Mouse (Mus musculus) heart, embryonic 15.5 days (tissue): ENCODE measurements around the gene Gpr15. TPM values are rescaled to one million over a fixed set of nuclear protein-coding genes. Genes with fewer than 3 reads are reported as not detected.

Experiments used
- ATAC-seq: fragments of 200-750 bp; cut with Nextera tagmentation; replicated peaks from 2 replicates; pipeline ENCODE4 v1.8.0; 2017; ENCODE audit warnings: low read depth, moderate TSS enrichment; ENCODE audit not compliant: insufficient number of reproducible peaks, insufficient read depth, low FRiP score
- H3K27ac ChIP-seq: fragments of 300-500 bp; sonication (generic); 2 replicates; pipeline ENCODE4 v1.5.1; 2015; ENCODE audit warnings: mild to moderate bottlenecking, inconsistent platforms
- H3K27me3 ChIP-seq: fragments of 300-500 bp; sonication (generic); 2 replicates; pipeline ENCODE4 v1.6.1; 2015; ENCODE audit warnings: inconsistent platforms
- H3K36me3 ChIP-seq: fragments of 300-500 bp; sonication (generic); 2 replicates; pipeline ENCODE4 v1.6.1; 2015; ENCODE audit warnings: mild to moderate bottlenecking, inconsistent platforms
- H3K4me1 ChIP-seq: fragments of 300-500 bp; sonication (generic); replicated peaks from 2 replicates; pipeline ENCODE4 v1.6.1; 2015; ENCODE audit warnings: inconsistent platforms
- H3K4me2 ChIP-seq: fragments of 300-500 bp; sonication (generic); 2 replicates; pipeline ENCODE4 v1.6.1; 2015; ENCODE audit warnings: inconsistent platforms, mild to moderate bottlenecking, moderate library complexity
- H3K4me3 ChIP-seq: fragments of 300-500 bp; sonication (generic); 2 replicates; pipeline ENCODE4 v1.5.1; 2015; ENCODE audit warnings: mild to moderate bottlenecking, inconsistent platforms
- H3K9ac ChIP-seq: fragments of 300-500 bp; sonication (generic); 2 replicates; pipeline ENCODE4 v1.6.1; 2015; ENCODE audit warnings: mild to moderate bottlenecking, inconsistent platforms
- H3K9me3 ChIP-seq: fragments of 300-500 bp; sonication (generic); replicated peaks from 2 replicates; pipeline ENCODE4 v1.6.1; 2016; ENCODE audit warnings: inconsistent platforms
- WGBS: fragments of 180-500 bp; shearing (Covaris S2); methylation state at CpG from one replicate; pipeline ENCODE4 v1.1.7; 2015; ENCODE audit warnings: mixed read lengths; 5-methylcytosine and 5-hydroxymethylcytosine counted together
- polyA plus RNA-seq: library from polyadenylated mRNA; unstranded; fragments of >200 nt; fragmentation: Nextera tagmentation; extraction: Ambion mirVana; gene quantifications from 2 replicates; pipeline ENCODE4 v1.2.1, GENCODE M21; 2015

Gene Gpr15
- polyA plus RNA-seq, 1 experiment from 2014 or later = not detected

DNA sequence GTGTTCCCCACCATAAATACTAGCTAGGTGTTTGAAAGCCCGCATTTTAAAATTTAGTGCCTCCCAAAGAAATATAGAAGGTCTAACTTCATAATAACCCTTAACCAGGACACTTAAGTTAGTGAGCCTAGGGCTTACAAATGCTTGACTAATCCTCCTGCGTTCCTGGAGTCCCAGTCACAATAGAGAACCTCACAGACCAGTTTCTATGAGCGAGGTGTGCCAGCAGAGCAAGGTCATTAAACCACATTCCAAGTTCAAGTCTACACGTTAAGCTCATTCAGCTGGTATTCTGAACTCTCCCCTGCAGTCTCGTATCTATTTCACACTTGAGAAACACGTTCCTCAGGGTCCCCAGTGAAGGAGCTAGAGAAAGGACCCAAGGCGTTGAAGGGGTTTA, 36.0 kb downstream of the Gpr15 start:
- Histone ChIP-seq H3K4me1 (peaks cover 9% of the 10 kb centered on the region), H3K9me3 (no peaks in the 10 kb centered on the region), H3K9ac (no peak overlapping the region), H3K4me3 (no peak overlapping the region), H3K27ac (no peak overlapping the region), H3K4me2 (no peak overlapping the region), H3K27me3 (no peaks in the 10 kb centered on the region), H3K36me3 (peaks cover 17% of the 10 kb centered on the region)
- no peak for ATAC-seq
- 68% methylated on average over 7 of the region's 7 CpGs for WGBS

DNA sequence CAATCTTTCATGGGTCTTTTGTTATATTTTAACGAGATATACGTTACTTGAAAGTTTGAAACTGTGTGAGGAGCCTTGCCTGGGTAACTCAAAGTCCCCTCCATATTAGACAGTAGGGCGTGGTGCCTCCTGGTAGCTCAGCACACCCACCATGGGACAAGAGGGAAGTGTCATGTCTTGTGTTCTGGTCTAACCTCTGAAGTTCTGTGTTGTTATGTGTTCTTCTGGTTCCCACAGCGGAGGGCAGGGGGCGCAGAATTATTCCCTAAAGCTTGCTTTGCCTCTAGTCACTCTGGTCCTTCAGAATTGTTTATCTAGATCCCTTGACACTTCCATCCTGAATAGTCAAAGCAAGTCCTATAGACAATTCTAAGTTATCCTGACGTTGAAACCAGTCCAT, 36.8 kb downstream of the Gpr15 start:
- no peak overlapping the region for H3K9ac ChIP-seq
- no peak overlapping the region for H3K4me3 ChIP-seq
- no peak for ATAC-seq
- H3K4me1 ChIP-seq = peaks cover 9% of the 10 kb centered on the region
- H3K4me2 ChIP-seq = no peak overlapping the region
- H3K9me3 ChIP-seq = no peaks in the 10 kb centered on the region
- no peaks in the 10 kb centered on the region for H3K27me3 ChIP-seq
- 91% methylated on average over 6 of the region's 6 CpGs for WGBS
- peaks cover 23% of the 10 kb centered on the region for H3K36me3 ChIP-seq
- no peak overlapping the region for H3K27ac ChIP-seq

DNA sequence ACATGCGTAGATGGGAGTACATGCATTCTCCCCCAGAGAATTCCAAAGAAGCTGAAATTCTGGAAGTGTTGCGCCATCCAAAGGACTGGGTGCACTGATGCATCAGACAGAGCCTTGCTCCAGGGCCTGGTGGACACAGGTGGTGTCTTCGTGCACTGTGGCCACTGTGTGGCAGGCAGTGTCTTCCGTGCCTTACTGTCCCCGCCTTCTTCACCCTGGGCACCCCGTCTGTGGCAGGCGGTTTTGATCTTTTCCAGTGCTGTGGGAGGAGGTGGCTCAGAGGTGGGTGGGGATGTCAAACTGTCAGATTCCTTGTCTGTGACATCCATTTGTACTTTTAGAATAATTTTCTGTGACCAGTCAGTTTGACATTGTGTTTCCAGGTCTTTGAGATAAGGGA, 40.2 kb downstream of the Gpr15 start:
- ATAC-seq = no peak
- Histone ChIP-seq H3K4me2 (no peak overlapping the region), H3K4me1 (peaks cover 2% of the 10 kb centered on the region; the same call in 1 of the 2 replicates), H3K9me3 (no peaks in the 10 kb centered on the region), H3K27ac (no peak overlapping the region), H3K4me3 (no peak overlapping the region), H3K9ac (no peak overlapping the region), H3K36me3 (peaks cover 47% of the 10 kb centered on the region), H3K27me3 (no peaks in the 10 kb centered on the region)
- 54% methylated on average over 7 of the region's 7 CpGs for WGBS

DNA sequence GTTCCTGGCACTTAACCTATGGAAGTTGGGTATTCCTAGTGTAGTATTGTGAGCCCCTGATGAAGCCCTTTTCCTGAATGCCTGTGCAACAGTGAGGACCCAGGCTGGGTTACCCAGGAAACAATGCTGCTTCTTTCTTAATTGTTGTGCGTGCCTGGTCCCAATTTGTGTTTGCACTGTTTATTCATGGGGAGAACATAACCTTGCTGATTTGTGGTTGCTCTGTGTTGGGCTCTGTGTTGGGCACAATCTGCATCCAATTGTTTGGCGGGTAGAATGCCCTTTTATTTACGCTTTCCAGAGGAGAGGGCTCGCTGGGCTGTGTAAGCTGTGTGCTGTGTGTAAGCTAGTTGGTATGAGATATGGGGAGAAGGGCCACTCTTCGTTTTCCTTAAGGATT, 41.4 kb downstream of the Gpr15 start:
- Histone ChIP-seq H3K4me1 (peaks cover 2% of the 10 kb centered on the region; the same call in 1 of the 2 replicates), H3K9me3 (no peaks in the 10 kb centered on the region), H3K4me3 (no peak overlapping the region), H3K9ac (no peak overlapping the region), H3K27me3 (no peaks in the 10 kb centered on the region), H3K4me2 (no peak overlapping the region), H3K27ac (no peak overlapping the region), H3K36me3 (peaks cover 54% of the 10 kb centered on the region)
- WGBS = 86% methylated on average over 5 of the region's 5 CpGs
- ATAC-seq = no peak

DNA sequence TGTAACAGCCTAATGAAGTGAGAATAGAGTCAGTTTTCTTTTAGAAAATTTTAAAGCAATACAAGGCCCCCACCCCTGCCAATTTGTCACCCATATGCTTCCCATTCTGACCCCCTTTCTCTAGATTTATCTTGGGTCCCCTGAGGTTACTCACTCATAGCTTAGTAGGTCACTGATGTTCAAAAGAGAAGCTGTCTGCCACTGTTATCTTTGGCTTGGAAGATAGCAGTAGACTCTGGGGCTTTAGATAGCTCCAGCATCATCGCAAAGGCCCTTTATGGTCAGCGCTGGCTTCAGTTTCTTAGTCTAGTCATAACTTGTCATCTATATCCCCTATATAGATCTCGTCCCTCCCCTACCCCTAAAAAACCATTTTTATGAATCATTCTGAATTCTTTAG, 42.2 kb downstream of the Gpr15 start:
- no peaks in the 10 kb centered on the region for H3K27me3 ChIP-seq
- H3K36me3 ChIP-seq = peaks cover 54% of the 10 kb centered on the region
- no peak overlapping the region for H3K9ac ChIP-seq
- no peaks in the 10 kb centered on the region for H3K9me3 ChIP-seq
- 56% methylated on average over 3 of the region's 3 CpGs for WGBS
- no peak overlapping the region for H3K4me2 ChIP-seq
- no peak overlapping the region for H3K4me3 ChIP-seq
- H3K27ac ChIP-seq = no peak overlapping the region
- peaks cover 2% of the 10 kb centered on the region; the same call in 1 of the 2 replicates for H3K4me1 ChIP-seq
- no peak for ATAC-seq

DNA sequence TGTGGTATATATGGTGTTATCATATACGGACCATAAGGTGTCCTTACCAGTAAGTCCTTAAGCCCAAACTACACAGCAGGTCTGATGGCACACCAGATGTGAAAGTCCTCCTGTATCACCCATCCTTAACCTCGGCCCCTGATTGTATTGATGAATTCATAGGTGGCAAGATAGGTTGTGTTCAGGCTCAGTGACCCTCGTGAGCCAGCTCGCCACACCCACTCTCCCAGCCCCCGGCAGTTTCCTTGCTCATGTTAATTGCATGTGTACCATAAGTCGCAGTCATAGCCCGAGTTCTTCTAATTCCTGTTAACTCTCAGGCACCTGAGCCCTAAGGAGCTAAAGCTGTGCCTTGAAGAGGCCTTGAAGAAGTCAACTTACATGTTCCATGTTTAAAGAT, 42.7 kb downstream of the Gpr15 start:
- no peak overlapping the region for H3K4me2 ChIP-seq
- no peaks in the 10 kb centered on the region for H3K9me3 ChIP-seq
- peaks cover 49% of the 10 kb centered on the region for H3K36me3 ChIP-seq
- 78% methylated on average over 7 of the region's 7 CpGs for WGBS
- H3K27ac ChIP-seq = no peak overlapping the region
- H3K27me3 ChIP-seq = no peaks in the 10 kb centered on the region
- H3K9ac ChIP-seq = no peak overlapping the region
- H3K4me1 ChIP-seq = peaks cover 7% of the 10 kb centered on the region
- no peak overlapping the region for H3K4me3 ChIP-seq
- no peak for ATAC-seq

DNA sequence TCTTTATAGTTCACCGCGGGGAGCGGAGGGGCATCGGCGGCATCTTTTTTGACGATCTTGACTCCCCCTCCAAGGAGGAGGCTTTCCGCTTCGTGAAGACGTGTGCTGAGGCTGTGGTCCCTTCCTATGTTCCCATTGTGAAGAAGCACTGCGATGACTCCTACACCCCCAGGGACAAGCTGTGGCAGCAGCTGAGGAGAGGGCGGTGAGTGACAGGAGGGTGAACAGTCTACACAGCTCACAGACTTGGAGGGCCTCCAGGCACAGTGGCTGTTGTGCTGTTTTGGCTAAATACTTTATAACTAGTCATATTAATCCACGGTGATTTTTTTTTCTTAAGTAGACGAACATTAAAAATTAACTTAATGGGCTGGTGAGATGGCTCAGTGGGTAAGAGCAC, 43.6 kb downstream of the Gpr15 start:
- no peaks in the 10 kb centered on the region for H3K9me3 ChIP-seq
- no peak overlapping the region for H3K9ac ChIP-seq
- H3K4me2 ChIP-seq = no peak overlapping the region
- peaks cover 8% of the 10 kb centered on the region for H3K4me1 ChIP-seq
- H3K27ac ChIP-seq = no peak overlapping the region
- no peak overlapping the region for H3K4me3 ChIP-seq
- no peak for ATAC-seq
- 93% methylated on average over 13 of the region's 13 CpGs for WGBS
- H3K36me3 ChIP-seq = peaks cover 44% of the 10 kb centered on the region
- H3K27me3 ChIP-seq = no peaks in the 10 kb centered on the region

DNA sequence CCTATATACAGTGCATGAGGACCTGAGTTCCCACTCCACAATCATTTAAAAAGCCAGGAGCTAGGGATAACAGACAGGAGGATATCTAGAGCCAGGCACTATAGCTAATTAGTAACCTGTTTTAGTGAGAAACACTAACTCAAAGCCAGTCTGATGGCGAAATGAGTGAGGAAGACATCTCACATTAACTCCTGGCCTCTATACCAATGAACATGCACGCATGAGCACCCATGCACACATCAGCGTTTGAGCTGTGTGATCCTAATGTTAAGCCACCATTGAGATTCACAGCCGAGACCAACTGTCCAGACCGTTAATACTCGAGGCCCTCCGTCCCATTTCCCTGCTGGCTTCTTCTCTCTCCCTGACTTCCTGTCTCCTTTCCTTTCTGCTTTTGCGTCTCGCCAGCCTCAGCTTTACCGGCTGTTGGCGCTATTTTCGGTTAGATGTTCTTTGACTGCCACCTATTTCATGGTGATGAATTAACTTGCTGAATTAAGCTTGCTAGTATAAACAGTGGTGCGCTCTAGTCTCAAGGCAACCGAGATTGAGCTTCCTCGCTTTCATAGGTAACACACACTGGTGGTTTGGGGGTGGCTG, 45.0 kb downstream of the Gpr15 start:
- peaks cover 44% of the 10 kb centered on the region for H3K36me3 ChIP-seq
- no peak overlapping the region for H3K9ac ChIP-seq
- WGBS = 93% methylated on average over 15 of the region's 15 CpGs
- no peaks in the 10 kb centered on the region for H3K9me3 ChIP-seq
- H3K27ac ChIP-seq = no peak overlapping the region
- H3K4me1 ChIP-seq = peaks cover 19% of the 10 kb centered on the region
- no peak overlapping the region for H3K4me3 ChIP-seq
- no peaks in the 10 kb centered on the region for H3K27me3 ChIP-seq
- H3K4me2 ChIP-seq = no peak overlapping the region
- ATAC-seq = no peak

DNA sequence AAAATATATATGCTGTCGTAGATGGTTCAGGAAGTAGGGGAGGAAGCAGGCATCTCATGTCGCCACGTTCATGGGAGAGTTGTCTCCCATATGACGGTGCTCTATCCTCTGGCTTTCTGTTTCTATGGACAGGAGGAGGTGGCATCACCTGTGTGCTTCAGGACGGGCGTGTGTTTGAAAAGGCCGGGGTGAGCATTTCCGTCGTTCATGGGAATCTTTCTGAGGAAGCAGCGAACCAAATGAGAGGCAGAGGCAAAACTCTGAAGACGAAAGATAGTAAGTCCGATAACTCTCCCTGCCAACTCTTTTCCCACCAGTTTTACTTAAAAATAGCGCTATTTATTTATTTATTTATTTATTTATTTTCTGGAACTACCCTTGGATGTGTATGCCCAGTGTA, 46.5 kb downstream of the Gpr15 start:
- Histone ChIP-seq H3K36me3 (peaks cover 35% of the 10 kb centered on the region), H3K4me3 (no peak overlapping the region), H3K4me2 (no peak overlapping the region), H3K27me3 (no peaks in the 10 kb centered on the region), H3K9ac (no peak overlapping the region), H3K27ac (no peak overlapping the region), H3K9me3 (no peaks in the 10 kb centered on the region), H3K4me1 (peaks cover 25% of the 10 kb centered on the region)
- 85% methylated on average over 13 of the region's 13 CpGs for WGBS
- no peak for ATAC-seq

DNA sequence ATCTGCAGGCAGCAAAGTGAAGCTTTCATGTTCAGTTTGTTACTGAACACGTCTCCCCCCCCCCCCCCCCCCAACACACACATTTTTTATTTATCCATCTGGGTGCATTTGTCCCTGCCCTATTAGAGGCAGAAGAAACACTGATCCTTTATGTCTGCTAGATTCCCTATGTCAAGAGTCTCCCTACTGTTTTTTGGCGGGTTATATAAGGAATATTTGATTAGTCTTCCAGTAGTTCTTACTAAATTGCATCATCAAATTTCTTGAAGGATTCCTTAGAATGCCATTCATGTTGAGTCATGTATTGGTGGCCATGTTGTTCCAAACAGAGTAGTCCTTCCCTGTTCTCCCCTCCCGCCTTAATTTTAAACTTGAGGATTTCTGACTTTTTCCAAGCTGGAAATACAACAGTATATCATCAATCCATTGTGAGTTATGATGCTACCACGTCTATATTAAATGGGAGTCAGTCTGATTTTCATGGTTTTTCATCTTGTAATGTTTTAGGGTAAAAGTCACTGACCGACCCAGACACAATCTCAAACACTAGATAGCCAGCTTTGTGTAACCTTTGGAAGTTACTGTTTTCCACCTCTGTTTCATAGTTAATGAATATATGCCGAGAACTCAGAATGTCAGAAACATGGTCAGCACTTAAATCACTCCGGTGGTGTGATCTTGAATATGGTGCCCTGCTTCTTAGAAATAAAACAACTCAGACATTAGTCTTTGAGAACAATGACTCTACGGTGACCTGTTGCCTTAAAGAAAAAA, 47.5 kb downstream of the Gpr15 start:
- Histone ChIP-seq H3K27me3 (no peaks in the 10 kb centered on the region), H3K27ac (no peak overlapping the region)
- 66% methylated on average over 8 of the region's 8 CpGs for WGBS

DNA sequence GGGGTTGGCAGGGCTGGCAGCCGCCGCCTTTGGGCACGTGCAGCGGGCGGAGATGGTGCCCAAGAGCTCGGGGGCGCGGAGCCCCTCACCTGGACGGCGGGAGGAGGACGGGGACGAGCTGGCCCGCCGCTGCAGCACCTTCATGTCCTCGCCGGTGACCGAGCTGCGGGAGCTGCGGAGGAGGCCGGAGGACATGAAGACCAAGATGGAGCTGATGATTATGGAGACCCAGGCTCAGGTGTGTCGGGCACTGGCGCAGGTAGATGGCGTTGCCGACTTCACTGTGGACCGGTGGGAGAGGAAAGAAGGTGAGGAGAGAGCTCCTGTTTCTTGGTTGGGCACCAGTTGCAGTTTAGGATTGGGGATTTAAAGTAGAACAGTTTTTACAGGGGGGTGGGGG, 48.2 kb downstream of the Gpr15 start:
- Histone ChIP-seq H3K9me3 (no peaks in the 10 kb centered on the region), H3K4me3 (peak overlapping the region; percentile 77), H3K27me3 (no peaks in the 10 kb centered on the region), H3K4me1 (peaks cover 22% of the 10 kb centered on the region), H3K4me2 (peak overlapping the region; percentile 85), H3K9ac (peak overlapping the region; percentile 78), H3K36me3 (peaks cover 24% of the 10 kb centered on the region), H3K27ac (peak overlapping the region; percentile 89)
- no peak; the same call in none of the 2 replicates for ATAC-seq
- WGBS = 0% methylated on average over 25 of the region's 25 CpGs

More for the DNA sequence above, 47.5 kb downstream of the Gpr15 start:
- Histone ChIP-seq H3K36me3 (peaks cover 31% of the 10 kb centered on the region), H3K4me1 (peaks cover 22% of the 10 kb centered on the region), H3K4me3 (peak overlapping the region; percentile 77), H3K9ac (peak overlapping the region; percentile 78; the same call in 1 of the 2 replicates), H3K9me3 (no peaks in the 10 kb centered on the region), H3K4me2 (peak overlapping the region; percentile 85)
- no peak for ATAC-seq
